Mouse (Mus musculus): ENCODE measurements around the gene Vcam1.

DNA sequence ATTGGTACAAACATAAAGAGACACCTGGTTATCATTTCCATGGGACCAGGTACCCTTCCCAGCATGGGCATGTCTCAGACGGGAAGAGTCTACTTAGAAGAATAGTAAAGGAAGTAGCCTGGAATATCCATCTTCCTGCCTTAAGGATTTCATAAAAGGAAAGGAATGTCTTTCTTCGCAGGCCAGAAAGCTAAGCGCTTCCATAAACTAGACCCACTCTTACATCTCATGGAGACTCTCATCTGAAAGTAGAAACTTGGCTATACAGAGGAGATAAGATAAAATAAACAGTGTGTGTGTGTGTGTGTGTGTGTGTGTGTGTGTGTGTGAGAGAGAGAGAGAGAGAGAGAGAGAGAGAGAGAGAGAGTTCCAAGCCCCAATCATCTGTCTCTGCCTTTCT lies 36.9 kb downstream of the Vcam1 start:
- TF ChIP-seq EP300 (IDR thresholded peaks at IDR 0.05; ENCODE audit: low read depth) (no peak), CTCF (IDR thresholded peaks at IDR 0.05; ENCODE audit: low read depth) (no peak)
